Mouse (Mus musculus) heart, adult 2 months (tissue): Measurements from ENCODE around the gene Prdx6b.

ENCODE experiments used
- CTCF ChIP-seq: fragments of 200-600 bp; IDR thresholded peaks from 2 replicates; pipeline ENCODE4 v1.8.1; 2022; ENCODE audit warnings: antibody characterized with exemption, mild to moderate bottlenecking, moderate library complexity
- EP300 ChIP-seq: fragments of 200-500 bp; IDR thresholded peaks from 2 replicates; pipeline ENCODE4 v1.6.1; 2011; ENCODE audit warnings: low read depth, low read length, control low read depth; ENCODE audit not compliant: insufficient read depth

- TF ChIP-seq CTCF, result 0 out of 2 replicates have a peak, but pooled peaks have one; percentile 3
- TF ChIP-seq EP300, result 0 out of 2 replicates have a peak, but pooled peaks have one; percentile 20
Measured at GRCm38 (mm10) chr2:80315242-80316161, 23.2 kb downstream of the Prdx6b start, which contains the start of gene Dnajc10.
